Mouse (Mus musculus): Measurements from ENCODE around the gene Rmnd5b.

- no peak for TF ChIP-seq CTCF (IDR thresholded peaks at IDR 0.05; ENCODE audit: low read depth)
- no peak for TF ChIP-seq EP300 (IDR thresholded peaks at IDR 0.05; ENCODE audit: low read depth)
These were observed 570 bp downstream of the Rmnd5b start for GRCm38 (mm10) chr11:51635127-51635524.
